Mouse (Mus musculus): Measurements from ENCODE around the gene Kank1. TPM values are rescaled to one million over a fixed set of nuclear protein-coding genes. Genes with fewer than 3 reads are reported as not detected.

Kank1 gene
- total RNA-seq, 2 experiments from 2014 or later = 12.6 to 13.5 TPM

DNA sequence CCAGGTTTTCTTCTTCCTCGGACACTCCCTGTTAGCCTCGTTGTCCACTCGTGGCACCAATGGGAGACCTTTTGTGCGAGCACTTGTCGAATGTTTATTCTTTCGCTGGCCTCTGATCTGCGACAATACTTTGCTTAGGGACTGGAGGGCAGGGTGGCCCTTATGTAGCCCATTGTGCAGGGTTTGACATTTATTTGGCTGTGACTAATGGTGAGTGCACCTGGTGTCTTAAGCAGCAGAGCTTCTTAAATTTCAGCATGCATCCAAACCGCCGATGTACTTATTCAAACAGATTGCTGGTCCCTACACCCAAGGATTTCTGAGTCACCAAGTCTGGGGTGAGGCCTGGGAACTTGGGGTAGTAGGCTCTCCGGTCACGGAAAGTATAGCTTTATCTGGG lies 120.3 kb downstream of the Kank1 start:
- intact Hi-C loops (cut with DNase I) = no loop called here
- DNase-seq = no peak

DNA sequence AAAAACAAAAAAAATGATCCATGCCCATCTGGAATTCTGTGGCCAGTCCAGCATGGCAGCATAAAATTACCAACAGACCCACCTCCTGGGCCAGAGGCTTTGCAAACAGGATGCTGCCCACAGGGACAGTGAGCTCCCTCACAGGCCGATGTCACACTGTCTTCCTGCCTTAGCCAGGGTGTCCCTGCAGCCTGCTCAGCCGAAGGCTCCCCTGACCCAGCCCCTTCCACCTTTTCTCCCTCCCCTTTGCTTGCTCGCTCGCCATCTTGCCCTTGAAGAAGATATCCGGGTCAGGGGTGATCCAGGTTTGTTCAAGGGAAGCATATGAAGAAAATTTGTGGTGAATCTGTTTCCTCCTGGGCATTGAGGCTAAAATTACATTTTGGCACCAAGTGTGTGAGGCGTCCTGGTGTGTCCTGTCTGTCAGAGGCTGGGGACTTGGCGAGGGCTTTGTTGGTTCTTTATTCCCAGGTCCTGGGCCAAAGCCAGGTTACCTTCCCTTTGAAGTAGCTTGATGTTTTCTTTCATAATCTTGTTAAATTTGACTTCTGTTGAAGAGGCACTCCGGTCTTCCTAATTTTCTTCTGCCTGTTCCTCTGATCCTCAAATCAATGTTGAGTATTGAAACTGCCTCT lies 121.8 kb downstream of the Kank1 start:
- intact Hi-C loops (cut with DNase I) = no loop called here
- no peak for DNase-seq

DNA sequence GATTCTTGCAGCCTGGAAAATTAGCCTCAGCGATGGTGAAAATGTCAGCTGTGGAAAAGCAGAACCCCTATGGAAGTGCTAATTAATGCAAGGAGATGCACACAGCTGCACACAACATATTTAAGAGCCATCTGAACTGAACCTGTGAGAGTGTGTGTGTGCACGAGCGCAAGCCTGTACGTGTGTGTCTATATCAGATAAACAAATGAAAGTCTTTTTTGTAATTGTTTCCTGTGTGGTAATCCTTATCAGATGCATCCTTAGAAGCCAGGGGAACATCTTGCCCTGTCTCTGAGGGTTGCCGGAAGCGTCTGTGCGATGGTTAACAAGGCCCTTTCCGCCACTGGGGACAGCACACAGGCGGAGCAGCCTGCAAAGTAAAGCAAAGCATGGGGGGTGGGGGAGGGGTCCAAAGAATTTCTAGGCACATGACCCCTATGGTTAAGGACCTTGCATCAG lies 123.8 kb downstream of the Kank1 start:
- no peak for DNase-seq
- intact Hi-C loops (cut with DNase I) = no loop called here

- intact Hi-C loops (cut with DNase I) = no loop called here
- no peak for DNase-seq
These were observed 125.2 kb downstream of the Kank1 start for GRCm38 (mm10) chr19:25361956-25362355.

- intact Hi-C loops (cut with DNase I) = no loop called here
- no peak for DNase-seq
These were observed 128.9 kb downstream of the Kank1 start for GRCm38 (mm10) chr19:25365698-25366097.

DNA sequence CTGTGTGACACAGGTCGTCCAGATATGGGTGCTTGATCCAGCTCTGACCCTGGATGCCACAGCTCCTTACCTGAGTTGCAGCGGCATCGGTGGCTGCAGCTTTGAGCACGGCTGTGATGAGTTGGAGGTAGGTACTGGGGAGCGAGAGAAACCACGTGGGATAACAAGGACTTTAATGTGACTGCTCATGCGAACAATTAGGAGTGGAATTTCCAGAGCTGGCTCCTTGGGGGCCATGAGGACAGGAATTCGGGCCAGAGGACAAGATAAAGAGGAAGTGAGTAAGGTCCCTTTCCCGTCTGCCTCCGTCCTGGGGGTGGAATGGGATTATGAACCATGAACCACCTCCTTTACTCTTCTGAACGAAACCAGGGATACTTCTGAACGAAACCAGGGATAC lies 129.8 kb downstream of the Kank1 start:
- no peak for DNase-seq
- intact Hi-C loops (cut with DNase I) = no loop called here

DNA sequence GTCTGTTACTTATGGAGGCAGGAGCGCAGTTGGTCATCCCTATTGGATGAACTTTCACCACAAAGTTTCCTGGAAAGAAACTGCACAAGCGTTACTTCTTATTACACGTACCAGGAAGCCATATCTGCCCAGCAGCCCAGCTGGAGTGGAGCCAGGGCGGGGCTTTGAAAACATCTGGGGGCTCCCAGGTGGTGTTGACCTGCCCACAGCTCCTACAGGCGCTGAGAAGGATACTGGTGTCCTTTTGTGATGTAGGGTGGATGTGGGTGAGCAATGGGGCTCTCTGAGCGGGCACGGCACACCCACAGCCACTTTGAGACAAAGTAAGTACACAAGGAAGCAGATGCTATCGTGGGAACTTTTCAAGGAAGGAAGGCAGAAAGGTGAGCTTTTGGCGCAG lies 133.7 kb downstream of the Kank1 start:
- intact Hi-C loops (cut with DNase I) = no loop called here

DNA sequence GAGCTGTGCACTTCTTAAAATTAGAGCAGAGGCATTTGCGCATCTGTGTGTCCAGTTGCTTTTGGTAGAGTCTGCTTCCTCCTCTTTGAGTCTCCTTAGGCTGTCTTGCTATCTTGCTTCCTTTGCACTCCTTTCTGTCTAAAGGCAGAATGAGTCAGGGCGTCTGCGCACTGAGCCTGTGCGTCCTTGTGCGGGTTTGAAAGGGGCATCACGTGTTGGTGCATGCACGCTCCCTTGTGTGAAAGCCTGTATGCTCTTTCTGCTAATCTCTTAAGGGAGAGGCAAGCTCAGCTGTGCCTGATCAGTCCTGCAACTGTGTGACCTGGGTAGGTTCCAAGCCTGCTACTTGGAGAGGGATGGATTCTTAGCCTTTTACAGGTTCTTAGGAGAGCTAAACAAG lies 136.0 kb downstream of the Kank1 start:
- no peak for DNase-seq
- intact Hi-C loops (cut with DNase I) = no loop called here

More for the DNA sequence above, 133.7 kb downstream of the Kank1 start:
- no peak for DNase-seq

DNA sequence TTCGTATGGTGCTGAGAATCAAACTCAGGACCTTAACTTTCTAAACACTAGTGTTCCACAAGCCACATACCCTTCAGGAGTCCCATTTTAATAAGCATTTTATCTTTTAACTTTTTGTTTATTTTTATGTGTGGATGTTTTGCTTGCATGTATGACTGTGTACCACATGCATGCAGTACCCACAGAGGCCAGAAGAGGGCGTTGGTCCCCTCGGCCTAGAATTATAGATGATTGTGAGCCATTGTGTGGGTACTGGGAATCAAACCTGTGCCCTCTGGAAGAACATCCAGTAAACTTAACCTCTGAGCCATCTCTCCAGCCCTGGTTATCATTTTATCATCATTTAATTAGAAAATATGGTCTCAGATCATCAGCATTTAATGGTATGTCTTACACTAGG lies 136.8 kb downstream of the Kank1 start:
- intact Hi-C loops (cut with DNase I) = no loop called here
- no peak for DNase-seq

GRCm38 (mm10) chr19:25374191-25374590 lies 137.4 kb downstream of the Kank1 start:
- no peak for DNase-seq
- intact Hi-C loops (cut with DNase I) = no loop called here

DNA sequence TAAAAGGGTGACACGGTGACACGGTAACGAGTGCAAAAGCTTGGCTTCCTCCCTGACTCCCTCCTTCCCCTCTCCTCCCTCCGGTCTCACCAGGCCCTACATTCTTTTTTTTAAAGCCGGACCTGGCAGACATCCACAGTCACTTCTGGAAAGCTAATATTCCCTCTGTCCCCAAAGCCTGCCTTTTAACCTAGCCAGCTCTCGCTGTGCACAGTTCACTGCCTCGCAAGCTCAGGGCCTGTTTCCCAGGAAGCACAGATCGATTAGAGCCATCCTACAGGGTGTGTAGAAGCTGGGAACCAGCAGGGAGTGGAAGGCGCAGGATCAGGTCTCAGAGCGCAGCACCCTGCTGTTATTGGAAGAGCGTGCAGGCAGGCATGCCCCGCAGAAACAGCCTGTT lies 138.2 kb downstream of the Kank1 start:
- intact Hi-C loops (cut with DNase I) = no loop called here
- DNase-seq = peak; percentile 31 to 42

- intact Hi-C loops (cut with DNase I) = no loop called here
- no peak for DNase-seq
These were observed 140.1 kb downstream of the Kank1 start for GRCm38 (mm10) chr19:25376871-25377270.

GRCm38 (mm10) chr19:25380675-25381074 lies 143.9 kb downstream of the Kank1 start:
- intact Hi-C loops (cut with DNase I) = no loop called here
- DNase-seq = no peak

DNA sequence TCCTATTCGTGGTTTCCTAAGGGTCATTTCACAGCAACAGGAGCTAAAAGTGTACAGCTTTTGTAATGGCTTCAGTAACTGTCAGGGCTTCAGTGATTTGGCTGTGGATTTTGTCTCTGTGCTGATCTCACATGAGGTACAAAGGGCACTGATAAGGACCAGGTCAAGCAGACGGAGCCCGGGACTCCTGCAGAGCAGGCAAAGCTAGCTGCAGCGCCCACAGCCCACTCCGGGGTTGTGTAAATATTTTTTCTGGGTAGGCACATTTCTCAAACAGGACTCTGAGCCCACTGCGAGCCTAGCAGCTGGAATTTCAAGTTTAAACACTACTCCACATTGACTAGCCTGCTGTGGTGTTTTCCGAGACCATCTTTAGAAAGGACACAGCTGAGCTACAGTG lies 145.2 kb downstream of the Kank1 start:
- no peak for DNase-seq
- intact Hi-C loops (cut with DNase I) = no loop called here

DNA sequence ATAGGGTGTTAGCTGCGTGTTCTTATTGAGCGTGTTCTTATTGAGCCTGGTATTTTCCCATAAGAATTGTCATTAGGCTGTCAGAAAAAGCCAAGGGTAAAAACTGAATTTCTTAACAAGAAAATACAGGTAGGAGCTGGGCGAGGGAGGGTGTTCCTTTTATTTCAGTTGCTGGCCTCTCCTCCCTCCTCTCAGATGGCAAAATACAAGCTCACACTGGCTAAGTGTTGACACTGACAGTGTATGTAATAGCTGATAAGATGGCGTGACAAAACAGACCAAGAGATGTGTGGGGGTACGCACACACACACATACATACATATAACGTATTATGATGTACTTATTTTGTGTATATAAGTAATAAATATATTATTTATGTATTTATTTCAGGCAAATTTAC lies 145.7 kb downstream of the Kank1 start:
- DNase-seq = no peak
- intact Hi-C loops (cut with DNase I) = no loop called here

- intact Hi-C loops (cut with DNase I) = no loop called here
- peak in 1 of 2 experiments; percentile 11 for DNase-seq
These were observed 146.8 kb downstream of the Kank1 start for GRCm38 (mm10) chr19:25383386-25384146.

DNA sequence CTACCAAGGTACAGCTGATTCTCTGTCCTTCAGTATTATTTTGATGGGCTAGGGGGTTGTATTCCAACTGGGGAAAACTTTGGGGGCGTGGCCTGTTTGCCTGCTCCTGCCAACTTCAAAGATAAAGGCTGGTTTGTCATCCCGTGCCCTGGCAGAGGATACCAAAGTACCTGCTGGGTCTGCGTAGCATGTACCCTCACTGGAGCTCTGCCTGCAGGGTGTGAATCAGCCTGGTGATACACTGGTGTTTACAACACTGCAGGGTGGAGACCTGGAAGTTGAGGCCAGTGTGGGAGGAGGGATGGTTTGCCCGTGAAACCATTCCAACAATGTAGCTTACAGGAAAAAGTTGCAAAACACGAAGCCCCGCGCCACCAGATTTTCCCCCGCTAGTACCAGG lies 149.2 kb downstream of the Kank1 start:
- DNase-seq = no peak
- intact Hi-C loops (cut with DNase I) = no loop called here

DNA sequence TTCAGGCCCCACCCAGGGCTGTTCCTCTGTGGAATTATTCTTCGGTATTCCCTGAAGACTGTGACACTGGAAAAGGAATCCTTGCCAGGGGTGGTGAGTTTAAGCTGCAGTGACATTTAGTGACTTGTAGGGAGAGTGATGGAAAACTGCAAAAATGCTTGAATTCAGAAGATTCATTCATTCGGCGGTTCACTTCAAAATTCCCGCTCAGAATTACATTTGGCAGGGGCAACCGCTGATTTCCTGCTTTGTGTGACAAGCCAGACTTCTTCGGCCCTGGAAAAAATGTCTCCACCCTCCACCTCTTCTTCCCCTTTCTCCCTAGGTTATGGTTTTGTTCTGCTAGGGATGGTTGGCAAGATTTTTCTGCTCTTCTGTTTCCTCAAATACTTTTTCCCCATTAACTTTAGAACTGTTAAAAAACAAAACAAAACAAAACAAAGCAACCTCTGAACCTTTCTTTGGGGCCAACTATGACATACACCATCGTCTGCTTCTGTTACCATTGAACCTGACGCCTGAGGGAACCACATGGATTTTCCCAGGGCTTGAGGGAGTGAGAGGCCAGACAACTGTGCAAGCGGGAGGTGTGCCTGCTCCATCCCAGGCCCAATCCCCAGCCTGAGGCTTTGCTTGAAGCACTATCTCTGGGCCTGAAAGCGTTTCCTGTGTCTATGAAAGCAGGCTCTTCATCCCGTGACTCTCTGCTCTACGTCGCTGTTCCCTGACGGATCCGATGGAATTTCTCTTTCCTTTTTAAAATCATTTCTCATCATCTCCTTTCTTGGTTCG lies 150.1 kb downstream of the Kank1 start:
- no peak for DNase-seq
- intact Hi-C loops (cut with DNase I) = no loop called here

- intact Hi-C loops (cut with DNase I) = no loop called here
- DNase-seq = no peak
These were observed 151.1 kb downstream of the Kank1 start for GRCm38 (mm10) chr19:25387902-25388301.

DNA sequence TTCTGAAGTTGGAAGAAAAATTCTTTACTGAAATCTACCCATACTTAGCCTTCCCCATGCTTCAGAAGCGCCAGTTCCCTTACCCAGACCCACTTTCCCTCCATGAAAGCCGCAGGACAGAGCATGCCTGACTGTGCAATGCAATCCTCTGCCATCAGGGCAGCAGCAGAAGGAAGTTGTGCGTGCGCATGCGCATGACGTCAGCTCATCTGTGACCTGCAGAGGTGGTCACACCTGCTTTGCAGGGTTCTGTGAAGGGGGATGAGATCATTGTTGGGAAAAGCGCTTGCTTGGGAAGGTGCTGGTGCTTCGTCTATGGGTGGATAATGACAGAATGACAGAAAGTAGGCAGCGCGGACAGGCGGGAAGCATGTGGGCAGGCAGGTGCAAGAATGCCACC lies 155.4 kb downstream of the Kank1 start:
- no peak for DNase-seq
- intact Hi-C loops (cut with DNase I) = no loop called here

- DNase-seq = peak in 1 of 2 experiments; percentile 32
- intact Hi-C loops (cut with DNase I) = no loop called here
These were observed 158.3 kb downstream of the Kank1 start for GRCm38 (mm10) chr19:25395035-25395434.
